Mouse (Mus musculus) embryonic fibroblast, embryonic 13.5 days (primary cell): ENCODE results near the gene Guca1a. TPM values are rescaled to one million over a fixed set of nuclear protein-coding genes. Genes with fewer than 3 reads are reported as not detected.
"Not testable (repeated sequence)": the region's sequence is repeated elsewhere in the genome, so short reads cannot be mapped to it uniquely, and the experiment has no call there.

Source experiments
- H3K27ac ChIP-seq: 2 replicates; pipeline ENCODE4 v1.5.1; 2012; ENCODE audit warnings: low read length, control low read depth, inconsistent platforms; ENCODE audit not compliant: insufficient read depth
- H3K4me1 ChIP-seq: 2 replicates; pipeline ENCODE4 v1.6.1; 2011; ENCODE audit warnings: low read length; ENCODE audit not compliant: control insufficient read depth, insufficient read depth
- H3K4me3 ChIP-seq: 2 replicates; pipeline ENCODE4 v1.5.1; 2011; ENCODE audit warnings: mild to moderate bottlenecking, control low read depth, low read length; ENCODE audit not compliant: insufficient read depth
- CTCF ChIP-seq: IDR thresholded peaks from 2 replicates; pipeline ENCODE4 v1.5.1; 2011; ENCODE audit warnings: mild to moderate bottlenecking, control low read depth, low read length, moderate library complexity, borderline replicate concordance; ENCODE audit not compliant: insufficient read depth
- POLR2A ChIP-seq: IDR thresholded peaks from 2 replicates; pipeline ENCODE4 v1.6.1; 2011; ENCODE audit warnings: low read depth, mild to moderate bottlenecking, control low read depth, low read length, moderate library complexity
- polyA plus RNA-seq: library from polyadenylated mRNA; stranded (reverse); fragments of >200 nt; gene quantifications from 2 replicates; pipeline ENCODE4 v1.2.4, GENCODE M21; 2011; ENCODE audit warnings: low read depth; ENCODE audit not compliant: missing spikeins, insufficient read length

The Guca1a gene
- polyA plus RNA-seq, 1 experiment = 1.6 TPM

DNA sequence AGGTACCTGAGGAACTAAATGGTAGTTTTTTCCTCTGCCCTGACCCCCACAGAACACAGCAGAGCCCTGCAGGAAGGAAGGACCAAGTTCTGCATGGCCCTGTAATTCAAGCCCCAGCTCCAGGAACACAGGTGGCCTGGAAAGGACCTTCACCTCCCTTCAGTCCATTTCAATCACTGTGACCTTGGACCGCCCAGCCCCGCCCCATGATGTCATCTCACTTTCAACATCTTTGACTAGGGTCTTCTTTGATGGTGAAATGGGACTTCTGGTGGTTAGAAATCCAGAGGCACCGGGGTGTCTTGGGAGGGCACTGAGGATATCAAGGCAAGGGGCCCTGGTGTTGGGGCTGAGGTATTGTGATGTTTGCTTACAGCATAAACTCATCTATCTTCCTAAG is 21.2 kb upstream of the Guca1a start:
- no peak for TF ChIP-seq CTCF
- TF ChIP-seq POLR2A = no peak
- no peak overlapping the region for H3K4me3 ChIP-seq
- no peak overlapping the region for H3K27ac ChIP-seq
- no peaks in the 10 kb centered on the region for H3K4me1 ChIP-seq

DNA sequence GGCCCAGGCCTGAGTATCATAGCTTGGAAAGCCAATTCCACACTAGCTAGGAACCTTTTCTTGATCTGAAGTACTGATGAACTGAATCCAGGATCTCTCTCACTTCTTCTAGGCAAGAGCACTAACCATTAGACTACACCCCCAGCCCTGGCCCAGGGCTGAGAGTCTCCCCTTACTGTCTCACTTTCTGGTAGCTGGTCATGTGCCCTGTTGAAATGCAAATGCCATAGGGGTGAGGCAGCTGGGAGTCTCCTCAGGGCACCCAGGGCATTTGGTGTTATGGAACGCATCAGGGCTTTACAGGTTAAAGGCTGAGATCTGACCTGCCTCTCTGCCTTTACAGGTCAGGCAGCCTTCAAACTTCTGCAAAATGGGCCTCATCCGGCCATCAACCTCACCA is 19.8 kb upstream of the Guca1a start:
- no peak overlapping the region for H3K4me3 ChIP-seq
- TF ChIP-seq POLR2A (no peak), CTCF (no peak)
- H3K4me1 ChIP-seq = no peaks in the 10 kb centered on the region
- no peak overlapping the region for H3K27ac ChIP-seq

DNA sequence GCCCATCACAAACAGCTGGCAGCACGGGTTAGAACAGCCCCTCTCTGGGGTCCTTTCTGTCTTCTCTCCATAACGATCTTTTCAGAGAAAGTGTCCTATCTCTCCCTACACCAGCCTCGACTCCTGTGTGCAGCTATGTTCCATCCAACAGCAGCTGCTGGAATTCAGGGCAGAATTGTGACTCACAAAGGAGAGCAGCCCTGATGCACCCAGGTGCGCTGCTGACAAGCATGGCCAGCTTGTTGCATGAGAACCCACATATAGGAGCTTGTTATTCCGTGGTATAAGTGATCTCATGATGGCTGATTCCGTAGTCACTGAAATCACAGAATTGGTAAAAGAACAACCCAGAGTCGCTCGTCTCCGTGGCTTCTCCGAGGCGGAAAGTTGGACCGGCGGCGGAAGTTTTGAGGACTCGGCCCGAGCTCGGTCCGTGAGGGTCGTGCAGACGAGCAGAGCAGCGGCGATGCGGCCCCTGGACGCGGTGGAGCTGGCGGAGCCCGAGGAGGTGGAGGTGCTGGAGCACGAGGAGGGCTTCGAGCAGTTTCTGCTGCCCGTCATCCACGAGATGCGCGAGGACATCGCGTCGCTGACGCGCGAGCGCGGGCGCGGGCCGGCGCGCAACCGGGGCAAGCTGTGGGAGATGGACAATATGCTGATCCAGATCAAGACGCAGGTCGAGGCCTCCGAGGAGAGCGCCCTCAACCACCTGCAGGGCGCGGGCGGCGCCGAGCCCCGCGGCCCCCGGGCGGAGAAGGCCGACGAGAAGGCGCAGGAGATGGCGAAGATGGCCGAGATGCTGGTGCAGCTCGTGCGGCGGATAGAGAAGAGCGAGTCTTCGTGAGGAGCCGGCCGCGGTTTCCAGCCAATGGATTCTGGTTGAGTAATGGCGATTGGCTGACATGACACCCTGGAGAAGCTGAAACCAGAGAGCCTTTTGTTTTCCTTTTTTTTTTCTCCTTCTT is 9.8 kb upstream of the Guca1a start:
- H3K4me3 ChIP-seq = peak overlapping the region; percentile 9
- H3K27ac ChIP-seq, H3K4me1 ChIP-seq: not testable (repeated sequence)

DNA sequence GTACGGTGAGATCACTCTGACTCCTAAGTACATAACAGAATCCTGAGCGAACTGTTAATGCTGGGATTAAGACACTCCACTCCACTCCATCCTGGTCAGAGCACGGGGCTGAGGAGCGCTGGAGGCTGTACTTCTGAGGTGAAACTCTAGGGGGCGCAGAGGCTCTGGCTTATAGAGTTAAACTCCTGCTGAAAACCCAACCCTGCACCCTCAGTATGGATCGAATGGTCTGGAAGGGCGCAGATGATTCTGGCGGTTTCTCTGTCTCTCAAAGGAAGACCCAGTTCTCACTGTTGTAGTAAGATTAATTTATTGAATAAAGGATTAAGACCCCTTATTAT is 8.1 kb upstream of the Guca1a start:
- TF ChIP-seq CTCF (0 out of 2 replicates have a peak, but pooled peaks have one; percentile 34), POLR2A (no peak)
- no peak overlapping the region for H3K4me3 ChIP-seq
- no peaks in the 10 kb centered on the region for H3K4me1 ChIP-seq
- H3K27ac ChIP-seq = no peak overlapping the region

DNA sequence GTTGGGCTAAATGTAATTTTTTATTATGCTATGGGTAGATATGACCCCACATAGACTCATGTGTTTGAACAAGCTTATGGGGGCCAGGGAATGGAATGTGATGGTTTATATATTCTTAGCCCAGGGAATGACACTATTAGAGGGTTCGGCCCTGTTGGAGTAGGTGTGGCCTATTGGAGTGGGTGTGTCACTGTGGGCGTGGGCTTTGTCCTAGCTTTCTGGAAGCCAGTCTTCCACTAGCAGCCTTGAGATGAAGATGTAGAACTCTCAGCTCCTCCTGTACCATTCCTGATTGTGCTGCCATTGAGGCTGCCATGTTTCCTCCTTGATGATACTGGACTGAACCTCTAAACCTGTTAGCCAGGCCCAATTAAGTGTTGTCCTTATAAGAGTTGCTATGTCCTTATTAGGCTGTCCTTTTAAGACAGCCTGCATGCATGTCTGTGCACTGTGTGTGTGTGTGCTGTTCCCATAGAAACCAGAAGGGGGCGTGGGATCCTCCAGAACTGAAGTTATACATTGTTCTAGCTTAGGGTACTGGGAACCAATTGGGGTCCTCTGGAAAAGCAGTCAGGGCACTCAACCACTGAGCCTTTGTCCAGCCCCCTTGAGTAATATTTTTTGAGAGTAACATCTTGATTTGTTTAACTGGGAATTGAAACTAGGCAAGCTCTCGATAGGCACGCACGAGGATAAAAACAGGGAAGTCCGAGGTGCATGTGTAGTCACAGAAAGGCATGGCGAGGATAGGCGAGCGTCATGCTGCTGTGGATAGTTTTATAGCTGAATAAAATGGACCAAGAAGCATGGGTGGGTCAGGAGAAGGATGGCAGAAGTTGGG is 7.6 kb upstream of the Guca1a start:
- Histone ChIP-seq H3K27ac (no peak overlapping the region), H3K4me3 (no peak overlapping the region), H3K4me1 (no peaks in the 10 kb centered on the region)
- no peak for TF ChIP-seq POLR2A
- TF ChIP-seq CTCF = no peak

DNA sequence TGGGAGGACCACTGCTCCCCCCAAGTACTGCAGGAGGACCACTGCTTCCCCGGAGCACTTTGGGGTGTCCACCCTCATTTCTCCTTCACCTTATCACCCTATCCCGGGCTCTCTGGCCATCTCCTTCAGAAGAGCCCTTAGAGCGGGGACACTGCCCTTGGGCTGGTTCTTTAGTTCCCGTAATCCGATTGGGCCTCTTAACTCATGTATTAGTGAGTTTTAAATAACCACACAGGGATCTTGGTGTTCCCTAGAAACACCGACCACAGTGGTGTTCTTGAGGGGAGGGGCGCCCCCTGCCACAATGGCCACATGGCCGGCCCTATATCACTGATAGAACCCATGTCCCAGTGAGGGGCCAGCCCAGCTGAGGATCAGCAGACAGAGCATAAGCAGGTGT is 1.3 kb downstream of the Guca1a start:
- TF ChIP-seq CTCF (no peak), POLR2A (no peak)
- Histone ChIP-seq H3K4me1 (no peaks in the 10 kb centered on the region), H3K4me3 (no peak overlapping the region), H3K27ac (no peak overlapping the region)

DNA sequence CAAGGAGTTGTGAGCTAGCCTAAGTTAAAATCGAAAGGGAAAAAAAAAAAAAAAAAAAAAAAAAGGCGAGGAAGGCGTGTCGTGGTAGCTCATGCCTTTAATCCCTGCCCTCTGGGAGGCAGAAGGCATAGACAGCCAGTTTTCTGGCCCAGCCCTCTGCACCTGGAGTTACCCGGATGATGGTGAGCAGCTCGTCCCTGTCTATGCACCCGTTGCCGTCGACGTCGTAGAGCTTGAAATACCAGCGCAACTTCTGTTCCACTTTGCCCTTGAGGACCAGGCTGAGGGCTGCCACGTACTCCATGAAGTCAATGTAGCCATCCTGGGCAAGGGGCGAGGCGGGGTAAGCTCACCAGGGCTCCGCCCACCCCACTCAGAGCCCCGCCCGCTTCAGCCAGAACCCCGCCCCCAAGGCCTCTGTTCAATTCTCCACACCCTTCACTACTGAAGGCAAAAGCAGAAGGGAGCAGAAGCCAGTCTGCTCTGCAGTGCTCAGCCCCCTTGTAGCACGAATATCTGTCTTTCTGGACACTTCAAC is 4.9 kb downstream of the Guca1a start:
- Histone ChIP-seq H3K4me1 (no peaks in the 10 kb centered on the region), H3K4me3 (peak overlapping the region; percentile 0; the same call in 1 of the 2 replicates), H3K27ac (no peak overlapping the region)
- TF ChIP-seq CTCF = no peak
- TF ChIP-seq POLR2A = no peak

DNA sequence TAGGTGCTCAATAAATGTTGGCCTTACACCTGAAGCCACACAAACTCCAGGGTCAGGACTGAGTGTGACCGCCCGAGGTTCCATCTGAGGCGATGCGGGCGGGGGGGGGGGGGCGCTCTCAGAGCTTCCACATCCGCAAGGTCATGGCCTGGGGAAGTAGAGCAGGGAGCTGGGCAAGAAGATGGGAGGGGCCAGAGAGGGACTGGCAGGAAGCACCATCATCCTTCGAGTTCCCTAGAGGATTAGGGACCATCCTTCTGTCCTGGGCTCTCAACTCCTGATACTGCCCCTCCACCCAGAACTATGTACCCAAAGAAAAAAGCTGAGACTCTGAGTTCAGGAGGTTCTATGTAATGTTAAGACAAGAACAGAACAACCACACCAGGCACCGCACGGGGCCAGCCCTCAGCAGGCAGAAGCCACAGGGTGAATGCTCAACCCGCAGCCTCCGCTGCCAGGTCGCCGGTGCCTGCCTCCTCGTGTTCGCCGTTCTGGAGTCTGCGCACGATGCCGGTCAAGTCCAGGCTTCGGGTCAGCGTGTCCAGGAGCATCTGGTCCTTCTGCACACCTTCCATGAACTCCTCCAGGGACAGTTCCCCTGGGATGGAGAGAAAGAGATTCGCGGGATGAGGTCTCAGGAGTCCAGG is 6.0 kb downstream of the Guca1a start:
- H3K4me3 ChIP-seq = no peak overlapping the region
- no peak overlapping the region for H3K27ac ChIP-seq
- no peaks in the 10 kb centered on the region for H3K4me1 ChIP-seq
- no peak for TF ChIP-seq CTCF
- TF ChIP-seq POLR2A = no peak

DNA sequence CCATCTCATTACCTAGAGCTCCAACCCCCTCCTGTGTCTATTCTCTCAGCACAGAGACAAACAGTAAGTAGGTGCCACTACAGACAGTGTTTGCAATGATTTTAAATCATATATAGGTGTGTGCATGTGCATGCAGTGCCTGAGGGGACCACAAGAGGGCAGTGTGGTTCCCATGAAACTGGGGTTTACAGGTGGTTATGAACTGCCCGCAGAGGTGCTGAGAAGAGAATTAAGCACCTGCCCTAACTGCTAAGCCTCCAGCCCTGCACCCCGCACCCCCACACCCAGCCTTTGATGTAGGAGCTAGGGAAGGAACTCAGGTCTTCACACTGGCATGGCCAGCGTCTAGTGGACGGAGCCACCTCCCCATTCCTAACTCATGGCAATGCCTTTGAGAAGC is 13.7 kb downstream of the Guca1a start:
- H3K4me1 ChIP-seq = no peaks in the 10 kb centered on the region
- H3K4me3 ChIP-seq = no peak overlapping the region
- TF ChIP-seq CTCF = peak; percentile 62; the same call in 1 of the 2 replicates
- TF ChIP-seq POLR2A = no peak
- no peak overlapping the region for H3K27ac ChIP-seq
